Mouse (Mus musculus): ENCODE results near the gene Ubald2. TPM values are rescaled to one million over a fixed set of nuclear protein-coding genes. Genes with fewer than 3 reads are reported as not detected.

Gene Ubald2
- polyA plus RNA-seq (2014; fragmentation: Nextera tagmentation; extraction: Ambion mirVana), result 95.5 and 100 TPM in 2 replicates

DNA sequence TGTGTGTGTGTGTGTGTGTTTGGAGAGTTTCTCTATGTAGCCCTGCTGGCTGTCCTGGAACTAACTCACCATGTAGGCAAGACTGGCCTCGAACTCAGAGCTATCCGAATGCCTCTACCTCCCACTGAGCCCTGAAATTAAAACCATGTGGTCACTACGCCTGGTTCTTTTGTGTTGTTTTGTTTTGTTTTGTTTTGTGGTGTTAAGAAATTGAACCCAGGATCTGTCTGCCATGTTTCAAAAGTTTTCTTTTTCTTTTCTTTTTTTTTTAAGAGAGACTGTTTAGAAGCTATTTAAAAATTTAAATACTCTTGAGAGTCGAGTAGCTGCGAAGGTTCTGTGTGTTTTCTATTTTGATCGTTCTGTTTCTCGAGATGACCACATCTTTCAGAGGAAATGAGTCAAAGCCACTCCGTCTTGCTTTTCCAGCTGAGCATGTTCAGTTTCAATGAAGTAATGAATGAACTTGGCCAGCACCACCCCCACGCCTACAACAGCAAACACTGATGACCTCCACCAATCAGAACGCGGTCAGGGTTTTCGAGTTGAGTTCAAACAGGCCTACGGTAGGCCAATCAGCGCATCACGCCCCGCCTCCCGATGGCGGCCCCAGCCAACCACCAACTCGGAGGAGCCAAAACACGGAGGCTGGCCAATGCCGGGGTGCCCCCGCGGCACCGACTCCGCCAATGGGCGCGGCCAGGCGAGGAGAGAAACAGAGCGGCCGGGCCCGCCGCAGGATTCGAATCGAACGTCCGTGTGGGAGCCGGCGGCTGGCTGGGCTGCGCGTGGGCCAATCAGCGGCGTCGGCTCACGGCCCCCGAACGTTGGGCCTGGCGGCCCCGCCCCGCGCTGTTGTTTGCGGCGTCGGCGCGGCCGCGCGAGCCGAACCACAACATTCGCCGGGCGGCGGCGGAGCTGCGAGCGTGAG, at the start of gene Ubald2:
Gene Ubald2 (plus strand): TSS at position 739 of the 931 bp plus-strand sequence.
- Histone ChIP-seq H3K27ac (ENCODE audit: low read depth, low read length) (peak within 1 kb of the TSS; percentile 93), H3K27me3 (replicated peaks; ENCODE audit: control insufficient read depth, insufficient read depth, low read length) (no peaks in the 10 kb centered on the region), H3K36me3 (ENCODE audit: control insufficient read depth, insufficient read depth, low read length) (peaks cover 28% of the 10 kb centered on the region), H3K4me1 (ENCODE audit: control insufficient read depth, insufficient read depth, low read length) (peaks cover 16% of the 10 kb centered on the region), H3K4me3 (ENCODE audit: low read depth, low read length) (peak within 1 kb of the TSS; percentile 83), H3K9ac (ENCODE audit: low read length) (peak within 1 kb of the TSS; percentile 92), H3K4me2 (ENCODE audit: low read length) (peak within 1 kb of the TSS; percentile 94), H3K9me3 (replicated peaks; ENCODE audit: control insufficient read depth, low read length) (no peaks in the 10 kb centered on the region)
- WGBS, result 2% methylated on average over 58 of the region's 66 CpGs
- DNase-seq (ENCODE audit: low spot score) (peak; percentile 100), ATAC-seq (peak; percentile 98)

GRCm38 (mm10) chr11:116384171-116384570, 49.7 kb upstream of the Ubald2 start:
- no peaks in the 10 kb centered on the region for H3K9me3 ChIP-seq (replicated peaks; ENCODE audit: control insufficient read depth, low read length)
- no peak overlapping the region for H3K27ac ChIP-seq (ENCODE audit: low read depth, low read length)
- peaks cover 2% of the 10 kb centered on the region; the same call in 1 of the 2 replicates for H3K4me1 ChIP-seq (ENCODE audit: control insufficient read depth, insufficient read depth, low read length)
- H3K4me3 ChIP-seq (ENCODE audit: low read depth, low read length), result no peak overlapping the region
- peaks cover 12% of the 10 kb centered on the region; the same call in 1 of the 2 replicates for H3K36me3 ChIP-seq (ENCODE audit: control insufficient read depth, insufficient read depth, low read length)
- no peaks in the 10 kb centered on the region for H3K27me3 ChIP-seq (replicated peaks; ENCODE audit: control insufficient read depth, insufficient read depth, low read length)
- no peak overlapping the region for H3K4me2 ChIP-seq (ENCODE audit: low read length)
- no peak overlapping the region for H3K9ac ChIP-seq (ENCODE audit: low read length)
- DNase-seq (ENCODE audit: low spot score) (no peak), ATAC-seq (no peak)
- WGBS, result 85% methylated on average over 11 of the region's 11 CpGs

- WGBS, result 41% methylated on average over 5 of the region's 5 CpGs
- Histone ChIP-seq H3K9ac (ENCODE audit: low read length) (no peak overlapping the region; the same call in 1 of the 2 replicates), H3K27me3 (replicated peaks; ENCODE audit: control insufficient read depth, insufficient read depth, low read length) (no peaks in the 10 kb centered on the region), H3K9me3 (replicated peaks; ENCODE audit: control insufficient read depth, low read length) (no peaks in the 10 kb centered on the region), H3K4me1 (ENCODE audit: control insufficient read depth, insufficient read depth, low read length) (peaks cover 2% of the 10 kb centered on the region; the same call in 1 of the 2 replicates), H3K27ac (ENCODE audit: low read depth, low read length) (no peak overlapping the region), H3K4me3 (ENCODE audit: low read depth, low read length) (no peak overlapping the region), H3K36me3 (ENCODE audit: control insufficient read depth, insufficient read depth, low read length) (0 out of 2 replicates have a peak, but pooled peaks cover 4% of the 10 kb centered on the region), H3K4me2 (ENCODE audit: low read length) (no peak overlapping the region)
- DNase-seq (ENCODE audit: low spot score) (peak; percentile 59), ATAC-seq (no peak)
Measured at GRCm38 (mm10) chr11:116385999-116386398, 47.9 kb upstream of the Ubald2 start.

- DNase-seq (ENCODE audit: low spot score), result peak; percentile 41
- ATAC-seq, result no peak
- no peak overlapping the region for H3K4me2 ChIP-seq (ENCODE audit: low read length)
- H3K9me3 ChIP-seq (replicated peaks; ENCODE audit: control insufficient read depth, low read length), result no peaks in the 10 kb centered on the region
- H3K4me3 ChIP-seq (ENCODE audit: low read depth, low read length), result no peak overlapping the region
- peak overlapping the region; percentile 39; the same call in 1 of the 2 replicates for H3K27ac ChIP-seq (ENCODE audit: low read depth, low read length)
- peaks cover 2% of the 10 kb centered on the region; the same call in 1 of the 2 replicates for H3K4me1 ChIP-seq (ENCODE audit: control insufficient read depth, insufficient read depth, low read length)
- 25% methylated on average over 15 of the region's 16 CpGs for WGBS
- H3K9ac ChIP-seq (ENCODE audit: low read length), result peak overlapping the region; percentile 18; the same call in 1 of the 2 replicates
- H3K36me3 ChIP-seq (ENCODE audit: control insufficient read depth, insufficient read depth, low read length), result no peaks in the 10 kb centered on the region
- H3K27me3 ChIP-seq (replicated peaks; ENCODE audit: control insufficient read depth, insufficient read depth, low read length), result no peaks in the 10 kb centered on the region
Measured at GRCm38 (mm10) chr11:116387086-116388071, 46.5 kb upstream of the Ubald2 start.

- Histone ChIP-seq H3K27me3 (replicated peaks; ENCODE audit: control insufficient read depth, insufficient read depth, low read length) (no peaks in the 10 kb centered on the region), H3K9me3 (replicated peaks; ENCODE audit: control insufficient read depth, low read length) (no peaks in the 10 kb centered on the region), H3K4me3 (ENCODE audit: low read depth, low read length) (no peak overlapping the region), H3K4me1 (ENCODE audit: control insufficient read depth, insufficient read depth, low read length) (peaks cover 2% of the 10 kb centered on the region; the same call in 1 of the 2 replicates), H3K9ac (ENCODE audit: low read length) (no peak overlapping the region), H3K4me2 (ENCODE audit: low read length) (no peak overlapping the region), H3K36me3 (ENCODE audit: control insufficient read depth, insufficient read depth, low read length) (no peaks in the 10 kb centered on the region), H3K27ac (ENCODE audit: low read depth, low read length) (no peak overlapping the region)
- 61% methylated on average over 14 of the region's 14 CpGs for WGBS
- DNase-seq (ENCODE audit: low spot score), result peak; percentile 30
- ATAC-seq, result peak; percentile 44; the same call in 1 of the 2 replicates
Measured at GRCm38 (mm10) chr11:116388841-116389480, 44.9 kb upstream of the Ubald2 start.

DNA sequence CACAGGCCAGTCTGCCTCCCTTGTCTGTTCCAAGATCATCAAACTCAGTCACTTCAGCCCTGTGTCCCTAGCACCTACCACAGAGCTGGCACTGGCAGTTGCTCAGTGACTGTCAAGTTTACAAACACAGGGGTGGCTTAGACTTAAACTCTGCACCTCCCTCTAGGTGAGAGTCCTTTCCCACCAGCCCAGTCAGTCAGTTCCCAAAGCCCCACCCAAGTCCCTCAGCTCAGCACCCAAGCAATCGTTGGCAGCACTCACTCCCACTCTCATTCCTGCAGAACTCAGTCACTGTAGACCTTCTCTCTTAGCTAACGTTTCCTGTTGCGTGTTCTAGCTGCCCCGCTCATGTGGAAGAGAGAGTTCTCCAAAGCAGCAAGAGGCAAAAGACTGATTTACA, 39.1 kb upstream of the Ubald2 start:
- 93% methylated on average over 4 of the region's 4 CpGs for WGBS
- Histone ChIP-seq H3K9me3 (replicated peaks; ENCODE audit: control insufficient read depth, low read length) (no peaks in the 10 kb centered on the region), H3K27me3 (replicated peaks; ENCODE audit: control insufficient read depth, insufficient read depth, low read length) (no peaks in the 10 kb centered on the region), H3K27ac (ENCODE audit: low read depth, low read length) (no peak overlapping the region), H3K4me3 (ENCODE audit: low read depth, low read length) (no peak overlapping the region), H3K4me2 (ENCODE audit: low read length) (no peak overlapping the region), H3K36me3 (ENCODE audit: control insufficient read depth, insufficient read depth, low read length) (peaks cover 10% of the 10 kb centered on the region; the same call in 1 of the 2 replicates), H3K4me1 (ENCODE audit: control insufficient read depth, insufficient read depth, low read length) (no peaks in the 10 kb centered on the region), H3K9ac (ENCODE audit: low read length) (no peak overlapping the region)
- ATAC-seq (no peak), DNase-seq (ENCODE audit: low spot score) (no peak)

- H3K36me3 ChIP-seq (ENCODE audit: control insufficient read depth, insufficient read depth, low read length), result peaks cover 10% of the 10 kb centered on the region; the same call in 1 of the 2 replicates
- H3K27ac ChIP-seq (ENCODE audit: low read depth, low read length), result no peak overlapping the region
- H3K4me2 ChIP-seq (ENCODE audit: low read length), result no peak overlapping the region
- no peaks in the 10 kb centered on the region for H3K4me1 ChIP-seq (ENCODE audit: control insufficient read depth, insufficient read depth, low read length)
- ATAC-seq, result no peak
- DNase-seq (ENCODE audit: low spot score), result no peak
- H3K9me3 ChIP-seq (replicated peaks; ENCODE audit: control insufficient read depth, low read length), result no peaks in the 10 kb centered on the region
- WGBS, result 87% methylated on average over 11 of the region's 11 CpGs
- H3K9ac ChIP-seq (ENCODE audit: low read length), result no peak overlapping the region
- H3K27me3 ChIP-seq (replicated peaks; ENCODE audit: control insufficient read depth, insufficient read depth, low read length), result no peaks in the 10 kb centered on the region
- no peak overlapping the region for H3K4me3 ChIP-seq (ENCODE audit: low read depth, low read length)
Measured at GRCm38 (mm10) chr11:116396276-116396933, 37.5 kb upstream of the Ubald2 start.
